Mouse (Mus musculus) midbrain, embryonic 13.5 days (tissue): Measurements from ENCODE around the gene Pafah2. TPM values are rescaled to one million over a fixed set of nuclear protein-coding genes. Genes with fewer than 3 reads are reported as not detected.

Experiments used
- ATAC-seq: fragments of 200-750 bp; cut with Nextera tagmentation; 2 replicates; pipeline ENCODE4 v1.8.0; 2017; ENCODE audit warnings: mild to moderate bottlenecking, moderate TSS enrichment, moderate library complexity
- H3K27ac ChIP-seq: fragments of 300-500 bp; sonication (generic); 2 replicates; pipeline ENCODE4 v1.5.1; 2015; ENCODE audit warnings: inconsistent platforms, mild to moderate bottlenecking, moderate library complexity
- H3K27me3 ChIP-seq: fragments of 300-500 bp; sonication (generic); 2 replicates; pipeline ENCODE4 v1.6.1; 2015; ENCODE audit warnings: mild to moderate bottlenecking, inconsistent platforms
- H3K36me3 ChIP-seq: fragments of 300-500 bp; sonication (generic); 2 replicates; pipeline ENCODE4 v1.6.1; 2015; ENCODE audit warnings: mild to moderate bottlenecking, inconsistent platforms
- H3K4me1 ChIP-seq: fragments of 300-500 bp; sonication (generic); replicated peaks from 2 replicates; pipeline ENCODE4 v1.6.1; 2015; ENCODE audit warnings: inconsistent platforms
- H3K4me2 ChIP-seq: fragments of 300-500 bp; sonication (generic); replicated peaks from 2 replicates; pipeline ENCODE4 v1.6.1; 2015; ENCODE audit warnings: moderate library complexity, mild to moderate bottlenecking, inconsistent platforms
- H3K4me3 ChIP-seq: fragments of 300-500 bp; sonication (generic); replicated peaks from 2 replicates; pipeline ENCODE4 v1.5.1; 2015; ENCODE audit warnings: mild to moderate bottlenecking, inconsistent platforms
- H3K9ac ChIP-seq: fragments of 300-500 bp; sonication (generic); replicated peaks from 2 replicates; pipeline ENCODE4 v1.6.1; 2015; ENCODE audit warnings: mild to moderate bottlenecking, inconsistent platforms
- H3K9me3 ChIP-seq: fragments of 300-500 bp; sonication (generic); 2 replicates; pipeline ENCODE4 v1.6.1; 2016; ENCODE audit warnings: mild to moderate bottlenecking, inconsistent platforms
- WGBS: fragments of 180-500 bp; shearing (Covaris S2); methylation state at CpG from one replicate; pipeline ENCODE4 v1.1.7; 2015; 5-methylcytosine and 5-hydroxymethylcytosine counted together
- polyA plus RNA-seq: library from polyadenylated mRNA; unstranded; fragments of >200 nt; fragmentation: Nextera tagmentation; extraction: Ambion mirVana; gene quantifications from 2 replicates; pipeline ENCODE4 v1.2.1, GENCODE M21; 2015

Pafah2 gene
- polyA plus RNA-seq, 1 experiment from 2014 or later, result 6.4 TPM

- H3K9me3 ChIP-seq, result no peaks in the 10 kb centered on the region
- peaks cover 19% of the 10 kb centered on the region for H3K27me3 ChIP-seq
- H3K4me3 ChIP-seq, result peak overlapping the region; percentile 25
- 17% methylated on average over 22 of the region's 22 CpGs for WGBS
- H3K36me3 ChIP-seq, result no peaks in the 10 kb centered on the region
- H3K9ac ChIP-seq, result peak overlapping the region; percentile 61
- peaks cover 18% of the 10 kb centered on the region for H3K4me1 ChIP-seq
- peak; percentile 51 for ATAC-seq
- no peak overlapping the region for H3K27ac ChIP-seq
- peak overlapping the region; percentile 50 for H3K4me2 ChIP-seq
Measured at GRCm38 (mm10) chr4:134356591-134357460, 39.3 kb upstream of the Pafah2 start.

- ATAC-seq, result peak; percentile 43
Measured at GRCm38 (mm10) chr4:134357461-134357771, 38.7 kb upstream of the Pafah2 start.

GRCm38 (mm10) chr4:134359649-134360048 lies 36.5 kb upstream of the Pafah2 start:
- no peak for ATAC-seq
- Histone ChIP-seq H3K4me3 (no peak overlapping the region), H3K36me3 (no peaks in the 10 kb centered on the region), H3K4me2 (no peak overlapping the region), H3K9me3 (no peaks in the 10 kb centered on the region), H3K27me3 (peaks cover 19% of the 10 kb centered on the region), H3K27ac (no peak overlapping the region), H3K9ac (no peak overlapping the region), H3K4me1 (peaks cover 13% of the 10 kb centered on the region)
- WGBS, result 91% methylated on average over 6 of the region's 6 CpGs

More at GRCm38 (mm10) chr4:134357461-134357771, 38.7 kb upstream of the Pafah2 start:
- H3K36me3 ChIP-seq, result no peaks in the 10 kb centered on the region
- 34% methylated on average over 17 of the region's 17 CpGs for WGBS
- peak overlapping the region; percentile 25 for H3K4me3 ChIP-seq
- peak overlapping the region; percentile 50 for H3K4me2 ChIP-seq
- peaks cover 12% of the 10 kb centered on the region for H3K4me1 ChIP-seq
- H3K9ac ChIP-seq, result peak overlapping the region; percentile 61
- no peaks in the 10 kb centered on the region for H3K9me3 ChIP-seq
- no peak overlapping the region for H3K27ac ChIP-seq
- peaks cover 19% of the 10 kb centered on the region for H3K27me3 ChIP-seq

GRCm38 (mm10) chr4:134361215-134361614 lies 34.9 kb upstream of the Pafah2 start:
- H3K36me3 ChIP-seq, result no peaks in the 10 kb centered on the region
- peaks cover 21% of the 10 kb centered on the region for H3K27me3 ChIP-seq
- WGBS, result 38% methylated on average over 5 of the region's 5 CpGs

GRCm38 (mm10) chr4:134362124-134362523 lies 34.0 kb upstream of the Pafah2 start:
- H3K4me3 ChIP-seq, result no peak overlapping the region
- peaks cover 10% of the 10 kb centered on the region for H3K4me1 ChIP-seq
- no peak overlapping the region for H3K27ac ChIP-seq
- H3K27me3 ChIP-seq, result peaks cover 21% of the 10 kb centered on the region
- ATAC-seq, result no peak
- H3K9ac ChIP-seq, result no peak overlapping the region
- 73% methylated on average over 9 of the region's 9 CpGs for WGBS
- H3K36me3 ChIP-seq, result no peaks in the 10 kb centered on the region
- no peak overlapping the region for H3K4me2 ChIP-seq
- H3K9me3 ChIP-seq, result no peaks in the 10 kb centered on the region

More at GRCm38 (mm10) chr4:134361215-134361614, 34.9 kb upstream of the Pafah2 start:
- Histone ChIP-seq H3K27ac (no peak overlapping the region), H3K4me1 (peaks cover 13% of the 10 kb centered on the region), H3K4me3 (no peak overlapping the region), H3K9me3 (no peaks in the 10 kb centered on the region), H3K9ac (no peak overlapping the region), H3K4me2 (no peak overlapping the region)
- no peak for ATAC-seq

GRCm38 (mm10) chr4:134362586-134362985 lies 33.5 kb upstream of the Pafah2 start:
- Histone ChIP-seq H3K4me2 (no peak overlapping the region), H3K9me3 (no peaks in the 10 kb centered on the region), H3K36me3 (no peaks in the 10 kb centered on the region), H3K4me1 (peaks cover 6% of the 10 kb centered on the region; the same call in 1 of the 2 replicates), H3K27me3 (peaks cover 22% of the 10 kb centered on the region), H3K4me3 (no peak overlapping the region), H3K27ac (no peak overlapping the region), H3K9ac (no peak overlapping the region)
- WGBS, result 28% methylated on average over 9 of the region's 9 CpGs
- no peak for ATAC-seq

GRCm38 (mm10) chr4:134365280-134365679 lies 30.8 kb upstream of the Pafah2 start:
- H3K4me2 ChIP-seq, result no peak overlapping the region
- peaks cover 30% of the 10 kb centered on the region for H3K27me3 ChIP-seq
- ATAC-seq, result no peak
- no peaks in the 10 kb centered on the region for H3K9me3 ChIP-seq
- 61% methylated on average over 5 of the region's 5 CpGs for WGBS
- H3K9ac ChIP-seq, result no peak overlapping the region
- 0 out of 2 replicates have a peak, but pooled peaks cover 2% of the 10 kb centered on the region for H3K4me1 ChIP-seq
- no peaks in the 10 kb centered on the region for H3K36me3 ChIP-seq
- H3K4me3 ChIP-seq, result no peak overlapping the region
- no peak overlapping the region for H3K27ac ChIP-seq

- no peaks in the 10 kb centered on the region for H3K36me3 ChIP-seq
- H3K4me2 ChIP-seq, result peak overlapping the region; percentile 96
- H3K27ac ChIP-seq, result no peak overlapping the region
- H3K9ac ChIP-seq, result 0 out of 2 replicates have a peak overlapping the region, but pooled peaks have one; percentile 33
- no peaks in the 10 kb centered on the region for H3K9me3 ChIP-seq
- 3% methylated on average over 18 of the region's 18 CpGs for WGBS
- H3K4me3 ChIP-seq, result peak overlapping the region; percentile 53
- H3K4me1 ChIP-seq, result peaks cover 22% of the 10 kb centered on the region
- peaks cover 51% of the 10 kb centered on the region for H3K27me3 ChIP-seq
- no peak for ATAC-seq
Measured at GRCm38 (mm10) chr4:134370649-134371221, 25.4 kb upstream of the Pafah2 start.

- 0 out of 2 replicates have a peak overlapping the region, but pooled peaks have one; percentile 33 for H3K9ac ChIP-seq
- H3K4me2 ChIP-seq, result peak overlapping the region; percentile 96
- no peaks in the 10 kb centered on the region for H3K9me3 ChIP-seq
- peaks cover 48% of the 10 kb centered on the region for H3K27me3 ChIP-seq
- peak overlapping the region; percentile 53 for H3K4me3 ChIP-seq
- under 1% methylated on average over 17 of the region's 17 CpGs for whole genome bisulfite sequencing
- H3K36me3 ChIP-seq, result no peaks in the 10 kb centered on the region
- H3K27ac ChIP-seq, result no peak overlapping the region
- no peak for ATAC-seq
- peaks cover 22% of the 10 kb centered on the region for H3K4me1 ChIP-seq
Measured at GRCm38 (mm10) chr4:134371316-134371855, 24.7 kb upstream of the Pafah2 start.

- Histone ChIP-seq H3K4me3 (peak overlapping the region; percentile 53), H3K9ac (peak overlapping the region; percentile 58), H3K36me3 (no peaks in the 10 kb centered on the region), H3K27ac (no peak overlapping the region), H3K27me3 (peaks cover 48% of the 10 kb centered on the region), H3K4me1 (peaks cover 22% of the 10 kb centered on the region), H3K9me3 (no peaks in the 10 kb centered on the region), H3K4me2 (peak overlapping the region; percentile 96)
- under 1% methylated on average over 16 of the region's 16 CpGs for WGBS
- peak; percentile 89 for ATAC-seq
Measured at GRCm38 (mm10) chr4:134372294-134372747, 23.8 kb upstream of the Pafah2 start.

- no peak overlapping the region for H3K27ac ChIP-seq
- ATAC-seq, result no peak
- H3K4me2 ChIP-seq, result no peak overlapping the region
- peaks cover 25% of the 10 kb centered on the region for H3K4me1 ChIP-seq
- no peak overlapping the region for H3K9ac ChIP-seq
- no peaks in the 10 kb centered on the region for H3K36me3 ChIP-seq
- no peak overlapping the region for H3K4me3 ChIP-seq
- peaks cover 40% of the 10 kb centered on the region for H3K27me3 ChIP-seq
- H3K9me3 ChIP-seq, result no peaks in the 10 kb centered on the region
- 76% methylated on average over 8 of the region's 8 CpGs for WGBS
Measured at GRCm38 (mm10) chr4:134373295-134373694, 22.8 kb upstream of the Pafah2 start.

- Histone ChIP-seq H3K4me2 (no peak overlapping the region), H3K36me3 (no peaks in the 10 kb centered on the region), H3K9ac (no peak overlapping the region), H3K9me3 (no peaks in the 10 kb centered on the region), H3K4me3 (no peak overlapping the region), H3K27ac (no peak overlapping the region), H3K4me1 (peaks cover 25% of the 10 kb centered on the region), H3K27me3 (peaks cover 30% of the 10 kb centered on the region)
- WGBS, result 55% methylated on average over 1 of the region's 1 CpGs
- no peak for ATAC-seq
Measured at GRCm38 (mm10) chr4:134374306-134374705, 21.8 kb upstream of the Pafah2 start.
